Mouse (Mus musculus) left cerebral cortex, adult 2 months (tissue): ENCODE measurements around the gene Hist1h2ba. TPM values are rescaled to one million over a fixed set of nuclear protein-coding genes. Genes with fewer than 3 reads are reported as not detected.

Experiments used
- DNase-seq, 2 experiments: peaks; one replicate each; pipeline ENCODE4 v3.0.0; 2021 to 2022; ENCODE audit warnings: low spot score in 2 of 2, mixed read lengths in 1 of 2; ENCODE audit errors: extremely low spot score in 1 of 2
- H3K27ac ChIP-seq: fragments of 200-600 bp; 2 replicates; pipeline ENCODE4 v1.8.1; 2022
- H3K4me3 ChIP-seq: fragments of 200-600 bp; 2 replicates; pipeline ENCODE4 v1.8.1; 2022
- CTCF ChIP-seq: fragments of 200-600 bp; IDR thresholded peaks from 2 replicates; pipeline ENCODE4 v1.8.1; 2022; ENCODE audit warnings: antibody characterized with exemption, mild to moderate bottlenecking, moderate library complexity
- intact Hi-C: fragments of 180-260 bp; cut with DNase I; formaldehyde crosslinking; loops from one replicate; pipeline ENCODE4 v1.15.1; 2025
- long read RNA-seq, 2 experiments: library from polyadenylated mRNA; stranded (forward); transcript quantifications; one replicate each; pipeline ENCODE4 v2.0.0; 2021; ENCODE audit warnings: borderline mapping rate in 2 of 2
- total RNA-seq, 2 experiments: library from RNA; stranded (reverse); gene quantifications; 2 replicates each; pipeline ENCODE4 v1.2.3; 2021

The Hist1h2ba gene
- not detected for total RNA-seq
- long read RNA-seq, experiment 1 = 0 reads
- long read RNA-seq, experiment 2 = 0 reads

DNA sequence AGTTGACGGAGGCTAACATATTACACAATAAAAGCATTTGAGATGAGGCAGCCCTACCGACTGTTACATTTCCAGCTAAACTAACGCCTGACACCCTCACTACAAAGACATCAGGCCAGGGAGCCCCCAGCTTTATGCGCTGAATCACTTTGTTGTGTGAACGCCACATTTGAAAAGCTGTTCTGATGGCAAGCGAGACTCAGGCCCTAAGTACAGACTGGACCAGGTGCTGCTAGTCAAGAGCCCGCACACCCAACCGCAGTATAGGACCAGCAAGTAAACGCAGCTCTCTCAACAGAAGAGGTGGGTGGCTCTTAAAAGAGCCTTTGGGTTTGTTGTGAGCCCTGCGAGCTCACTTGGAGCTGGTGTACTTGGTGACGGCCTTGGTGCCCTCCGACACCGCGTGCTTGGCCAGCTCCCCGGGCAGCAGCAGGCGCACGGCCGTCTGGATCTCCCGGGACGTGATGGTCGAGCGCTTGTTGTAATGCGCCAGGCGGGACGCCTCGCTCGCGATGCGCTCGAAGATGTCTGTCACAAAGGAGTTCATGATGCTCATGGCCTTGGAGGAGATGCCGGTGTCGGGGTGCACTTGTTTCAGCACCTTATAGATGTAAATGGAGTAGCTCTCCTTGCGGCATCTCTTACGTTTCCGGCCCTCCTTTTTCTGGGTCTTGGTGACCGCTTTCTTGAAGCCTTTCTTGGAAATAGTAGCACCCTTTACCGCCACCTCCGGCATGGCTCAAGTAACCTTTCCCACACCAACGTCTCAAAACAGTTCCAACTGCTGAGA lies at the start of gene Hist1h2ba:
Gene Hist1h2ba (minus strand): TSS at position 736 of the 790 bp plus-strand sequence.
- Histone ChIP-seq H3K4me3 (no peak within 1 kb of the TSS), H3K27ac (no peak within 1 kb of the TSS)
- no peak for DNase-seq
- intact Hi-C loops = no loop called here
- no peak for TF ChIP-seq CTCF

DNA sequence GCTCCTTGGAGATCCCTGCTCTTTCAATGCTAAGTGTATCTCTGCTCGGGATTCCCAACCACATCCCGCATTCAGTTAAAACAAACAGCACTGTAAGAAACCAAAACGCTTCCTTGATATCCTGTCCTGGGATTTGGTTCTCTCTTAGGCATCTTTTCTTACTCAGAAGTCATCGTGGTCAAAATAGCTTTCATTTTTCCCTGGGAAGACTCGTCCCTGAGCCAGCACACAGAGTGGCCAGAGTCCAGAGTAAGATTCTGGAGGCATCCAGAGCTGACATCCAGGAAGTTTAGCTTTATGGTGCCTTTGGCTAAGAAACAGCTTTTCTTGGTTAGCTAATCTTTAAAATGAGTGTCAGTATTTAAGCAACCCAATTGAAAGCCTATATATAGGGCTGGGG lies 38.3 kb upstream of the Hist1h2ba start:
- intact Hi-C loops = no loop called here
- H3K27ac ChIP-seq = no peak overlapping the region
- no peak for DNase-seq
- no peak overlapping the region for H3K4me3 ChIP-seq
- TF ChIP-seq CTCF = no peak

DNA sequence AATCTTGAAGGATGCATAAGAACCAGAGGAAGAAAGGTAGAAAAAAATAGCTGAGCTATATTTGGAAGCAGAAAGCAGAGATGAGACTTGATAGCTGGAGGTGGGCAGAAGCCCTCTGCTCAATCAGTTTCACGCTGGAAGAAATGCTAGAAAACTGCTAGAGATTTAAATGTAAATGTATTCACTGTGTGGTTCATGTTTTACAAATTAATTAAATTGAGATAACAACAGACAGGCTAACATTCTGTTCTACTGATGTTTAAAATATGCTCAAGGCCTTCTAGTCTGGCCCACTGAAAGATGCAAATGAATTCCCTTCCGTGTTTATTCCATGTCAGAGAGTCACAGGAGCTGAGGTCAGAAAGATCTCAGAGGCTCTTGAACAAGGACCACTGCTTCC lies 37.9 kb upstream of the Hist1h2ba start:
- Histone ChIP-seq H3K27ac (no peak overlapping the region), H3K4me3 (no peak overlapping the region)
- TF ChIP-seq CTCF = no peak
- DNase-seq = no peak
- intact Hi-C loops = no loop called here

DNA sequence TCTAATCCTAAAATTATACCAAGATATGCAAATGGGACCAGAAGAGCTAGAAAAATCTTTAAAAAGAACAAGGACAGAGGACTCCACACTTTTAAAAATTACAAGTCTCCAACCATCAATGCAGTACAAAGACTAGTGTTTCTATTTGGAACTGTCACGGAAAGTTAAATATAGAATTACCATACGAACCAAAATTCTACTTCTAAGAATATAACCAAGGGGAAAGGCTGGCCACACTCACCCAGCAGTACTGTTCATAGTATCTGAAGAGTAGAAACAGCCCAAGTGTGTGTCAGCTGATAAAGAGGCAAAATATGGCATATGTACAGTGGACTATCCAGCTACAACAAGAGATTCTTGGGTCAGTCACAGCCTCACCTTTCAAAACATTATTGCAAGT lies 31.0 kb upstream of the Hist1h2ba start:
- DNase-seq = no peak
- intact Hi-C loops = no loop called here
- TF ChIP-seq CTCF = no peak; the same call in none of the 2 replicates
- no peak overlapping the region for H3K27ac ChIP-seq
- no peak overlapping the region for H3K4me3 ChIP-seq

- intact Hi-C loops = no loop called here
- TF ChIP-seq CTCF = no peak
These were observed 25.8 kb upstream of the Hist1h2ba start for GRCm38 (mm10) chr13:23959776-23960175.

GRCm38 (mm10) chr13:23950928-23951327 lies 17.0 kb upstream of the Hist1h2ba start:
- H3K4me3 ChIP-seq = no peak overlapping the region
- DNase-seq = no peak
- intact Hi-C loops = loop anchor here (5.0 kb wide), 1 partner anchor 119 kb away; no protein-coding TSS in a partner anchor
- peak; percentile 28 for TF ChIP-seq CTCF
- H3K27ac ChIP-seq = no peak overlapping the region

More at GRCm38 (mm10) chr13:23959776-23960175, 25.8 kb upstream of the Hist1h2ba start:
- no peak overlapping the region for H3K27ac ChIP-seq
- DNase-seq = no peak
- H3K4me3 ChIP-seq = no peak overlapping the region

GRCm38 (mm10) chr13:23949484-23950246 lies 15.7 kb upstream of the Hist1h2ba start:
- Histone ChIP-seq H3K27ac (no peak overlapping the region), H3K4me3 (no peak overlapping the region)
- no peak for TF ChIP-seq CTCF
- no peak for DNase-seq
- intact Hi-C loops = loop anchor here (5.0 kb wide), 1 partner anchor 117 kb away; no protein-coding TSS in a partner anchor

DNA sequence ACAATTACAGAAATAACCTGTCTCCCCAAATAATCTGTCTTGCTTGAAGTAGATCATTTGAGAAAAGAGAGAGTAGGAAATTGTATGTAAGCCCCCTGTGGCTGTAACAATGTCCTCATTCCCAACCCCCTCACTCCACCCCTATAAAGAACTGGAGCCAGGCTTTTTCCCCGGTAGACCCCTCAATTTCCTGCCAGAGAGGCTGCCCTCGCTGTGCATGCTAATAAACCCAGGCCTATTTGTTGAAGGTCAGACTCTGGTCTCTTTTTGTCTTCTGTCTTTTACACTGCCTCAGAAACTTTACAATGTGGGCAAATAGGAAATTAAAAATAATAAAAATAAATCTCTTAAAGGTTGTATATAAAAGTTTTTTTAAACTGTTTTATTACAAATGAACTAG lies 12.3 kb upstream of the Hist1h2ba start:
- intact Hi-C loops = no loop called here
- DNase-seq = no peak
- no peak for TF ChIP-seq CTCF
- Histone ChIP-seq H3K27ac (no peak overlapping the region), H3K4me3 (no peak overlapping the region)

GRCm38 (mm10) chr13:23942861-23943260 lies 8.9 kb upstream of the Hist1h2ba start:
- no peak for DNase-seq
- intact Hi-C loops = no loop called here
- TF ChIP-seq CTCF = no peak; the same call in 1 of the 2 replicates
- H3K4me3 ChIP-seq = no peak overlapping the region
- no peak overlapping the region for H3K27ac ChIP-seq

- Histone ChIP-seq H3K27ac (no peak overlapping the region), H3K4me3 (no peak overlapping the region)
- TF ChIP-seq CTCF = no peak
- intact Hi-C loops = no loop called here
- no peak for DNase-seq
These were observed 6.3 kb upstream of the Hist1h2ba start for GRCm38 (mm10) chr13:23940291-23940690.

DNA sequence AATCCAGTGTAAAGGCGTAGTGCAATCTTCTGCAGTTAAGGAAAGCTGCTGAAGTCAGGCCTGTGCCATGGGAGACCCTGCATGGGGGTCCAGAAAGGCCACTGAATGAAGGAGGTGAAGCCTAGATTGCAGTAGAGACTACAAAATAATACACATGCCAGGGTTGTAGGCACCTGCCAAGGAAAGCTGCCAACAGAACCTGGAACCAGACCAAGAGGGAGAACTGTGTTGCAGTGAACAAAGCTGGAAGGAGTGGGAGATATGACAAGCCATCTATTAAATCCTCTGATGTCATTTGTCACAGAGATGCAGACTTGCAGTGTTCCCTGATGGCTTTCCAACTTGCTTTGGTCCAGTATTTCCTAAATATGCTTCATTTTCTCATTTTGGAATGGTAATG lies 4.7 kb upstream of the Hist1h2ba start:
- no peak for TF ChIP-seq CTCF
- no peak overlapping the region for H3K4me3 ChIP-seq
- intact Hi-C loops = no loop called here
- no peak overlapping the region for H3K27ac ChIP-seq
- DNase-seq = peak in 1 of 2 experiments; percentile 22

GRCm38 (mm10) chr13:23934211-23934520 lies 210 bp upstream of the Hist1h2ba start, which contains the start of gene Hist1h2aa:
TSS of gene Hist1h2aa (plus strand) at chr13:23934462.
- H3K4me3 ChIP-seq = no peak within 1 kb of the TSS
- intact Hi-C loops = no loop called here
- no peak within 1 kb of the TSS for H3K27ac ChIP-seq
- no peak for DNase-seq
- no peak for TF ChIP-seq CTCF
